ENCODE assay signal across 13 mouse cellular contexts in the genomic region with DNA sequence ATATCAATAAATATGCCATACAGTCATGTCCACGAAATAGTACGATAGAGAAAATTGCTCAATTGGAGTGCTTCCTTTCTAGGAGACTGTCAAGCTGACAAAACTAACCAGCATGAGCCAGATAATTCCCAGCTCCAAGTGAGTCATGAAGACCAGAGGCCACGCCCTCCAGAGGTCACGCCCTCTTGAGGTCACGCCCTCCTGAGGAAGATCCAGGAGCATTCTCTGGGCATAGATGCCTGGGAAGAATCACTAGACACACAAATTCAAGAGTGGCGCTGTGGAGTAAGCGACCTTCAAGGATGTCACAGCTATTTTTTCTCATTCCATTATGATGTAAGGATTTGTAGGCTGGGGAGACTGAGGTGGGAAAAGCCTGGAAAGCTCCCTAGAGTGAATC.
DNase-seq lines count a peak whose midpoint lies in the region; ATAC-seq and TF ChIP-seq lines count a peak whose summit lies in the region.
"Had no signal": no experiment of that assay in that cellular context is flagged by ENCODE, and none has a peak within 500 bp of the region (broad histone marks: within the 10 kb centered on the region; RNA-seq: fewer than 3 reads in every experiment).

No protein-coding gene starts in this region.

- TF ChIP-seq POLR2A in heart, adult 2 months (IDR thresholded peaks at IDR 0.05; ENCODE audit: insufficient read depth, low read depth, low read length), result no peak

- DNase-seq in heart, adult 2 months, result peak; percentile 15 to 28
- DNase-seq in urinary bladder, adult 18-20 months (ENCODE audit: low spot score in 2 of 2), result peak; percentile 12 to 36
- DNase-seq in urinary bladder, postnatal 10 days (ENCODE audit: low spot score), result no peak
- DNase-seq in heart, postnatal 10 days, result peak; percentile 13 to 25
- no peak for DNase-seq in midbrain, postnatal 0 days (ENCODE audit: low spot score)
- DNase-seq in thymus, adult 18-20 months, result no peak
- no peak for DNase-seq in thymus, postnatal 36 days
- DNase-seq: kidney, adult 8-10 months had no signal

- no peaks in the 10 kb centered on the region for H3K79me2 ChIP-seq in heart, adult 2 months (replicated peaks; ENCODE audit: control insufficient read depth, insufficient read depth, low read length)

- 39% methylated on average over 7 of the region's 7 CpGs for WGBS in heart, adult 2 months
- WGBS in heart, embryonic 12.5 days, result 48% methylated on average over 7 of the region's 7 CpGs
- 51% methylated on average over 7 of the region's 7 CpGs for WGBS in midbrain, postnatal 0 days

- intact Hi-C loops in heart, adult 2 months (cut with DNase I), result loop anchor here (2.0 to 5.0 kb wide), 2 partner anchors 63 to 137 kb away; no protein-coding TSS in a partner anchor
- intact Hi-C loops in heart, postnatal 10 days (cut with DNase I), result loop anchor here (2.0 kb wide), 3 partner anchors 63 to 137 kb away; no protein-coding TSS in a partner anchor

- TF ChIP-seq CTCF in heart, adult 2 months (IDR thresholded peaks at IDR 0.05), result no peak
- peak; percentile 44 for TF ChIP-seq CTCF in midbrain, postnatal 0 days (IDR thresholded peaks at IDR 0.05)

- no peaks in the 10 kb centered on the region for H3K36me3 ChIP-seq in heart, adult 2 months (ENCODE audit: control insufficient read depth, insufficient read depth, low read length)
- H3K36me3 ChIP-seq in heart, embryonic 12.5 days, result no peaks in the 10 kb centered on the region
- no peaks in the 10 kb centered on the region for H3K36me3 ChIP-seq in midbrain, postnatal 0 days (ENCODE audit: insufficient read depth, low read length)
- H3K36me3 ChIP-seq: heart, embryonic 13.5 days; limb, embryonic 13.5 days; stomach, embryonic 15.5 days had no signal

- H3K9ac ChIP-seq in heart, adult 2 months (ENCODE audit: low read depth, low read length), result no peak overlapping the region
- no peak overlapping the region for H3K9ac ChIP-seq in heart, embryonic 12.5 days
- no peak overlapping the region for H3K9ac ChIP-seq in midbrain, postnatal 0 days (replicated peaks; ENCODE audit: low read length, poor library complexity, severe bottlenecking)
- H3K9ac ChIP-seq: heart, embryonic 13.5 days; limb, embryonic 13.5 days; stomach, embryonic 15.5 days had no signal

- H3K27me3 ChIP-seq in heart, adult 2 months (ENCODE audit: control insufficient read depth, insufficient read depth, low read length), result no peaks in the 10 kb centered on the region
- no peaks in the 10 kb centered on the region for H3K27me3 ChIP-seq in heart, embryonic 12.5 days (replicated peaks)
- H3K27me3 ChIP-seq in midbrain, postnatal 0 days (ENCODE audit: insufficient read depth, low read length), result no peaks in the 10 kb centered on the region
- H3K27me3 ChIP-seq: heart, embryonic 13.5 days; stomach, embryonic 15.5 days had no signal

- no peak overlapping the region for H3K27ac ChIP-seq in heart, adult 2 months
- no peak overlapping the region for H3K27ac ChIP-seq in heart, embryonic 12.5 days (ENCODE audit: poor library complexity, severe bottlenecking)
- H3K27ac ChIP-seq in midbrain, postnatal 0 days (ENCODE audit: low read depth, low read length), result peak overlapping the region; percentile 26
- H3K27ac ChIP-seq: heart, embryonic 13.5 days; limb, embryonic 13.5 days; stomach, embryonic 15.5 days had no signal

- no peaks in the 10 kb centered on the region for H3K9me3 ChIP-seq in heart, embryonic 12.5 days (replicated peaks)
- H3K9me3 ChIP-seq in midbrain, postnatal 0 days (ENCODE audit: low read length), result no peaks in the 10 kb centered on the region
- H3K9me3 ChIP-seq: heart, embryonic 13.5 days; limb, embryonic 13.5 days; megakaryocyte, embryonic 14.5 days; stomach, embryonic 15.5 days had no signal

- no peak for ATAC-seq in heart, embryonic 12.5 days (ENCODE audit: insufficient number of reproducible peaks, low FRiP score)
- ATAC-seq in midbrain, postnatal 0 days (ENCODE audit: low FRiP score), result no peak

- peaks cover 4% of the 10 kb centered on the region for H3K4me1 ChIP-seq in heart, adult 2 months (ENCODE audit: control insufficient read depth, insufficient read depth, low read length)
- H3K4me1 ChIP-seq in heart, embryonic 12.5 days (replicated peaks), result peaks cover 13% of the 10 kb centered on the region
- H3K4me1 ChIP-seq in midbrain, postnatal 0 days (ENCODE audit: insufficient read depth, low read length), result peaks cover 10% of the 10 kb centered on the region
- H3K4me1 ChIP-seq: limb, embryonic 13.5 days had no signal

- TF ChIP-seq EP300 in heart, adult 2 months (IDR thresholded peaks at IDR 0.05; ENCODE audit: insufficient read depth, low read depth, low read length), result no peak

- H3K4me2 ChIP-seq in heart, embryonic 12.5 days, result no peak overlapping the region
- no peak overlapping the region for H3K4me2 ChIP-seq in midbrain, postnatal 0 days (ENCODE audit: low read depth, low read length, poor library complexity, severe bottlenecking)
- H3K4me2 ChIP-seq: heart, embryonic 13.5 days; limb, embryonic 13.5 days; stomach, embryonic 15.5 days had no signal

- H3K4me3 ChIP-seq in heart, adult 2 months, result no peak overlapping the region
- no peak overlapping the region for H3K4me3 ChIP-seq in heart, embryonic 12.5 days
- H3K4me3 ChIP-seq in midbrain, postnatal 0 days (ENCODE audit: low read depth, low read length), result no peak overlapping the region
- H3K4me3 ChIP-seq: heart, embryonic 13.5 days; limb, embryonic 13.5 days; megakaryocyte, embryonic 14.5 days; stomach, embryonic 15.5 days had no signal

Comparison
In these comparisons a context has a peak if more than half of its experiments do, and no peak if none do; other contexts are left out.
1. DNase-seq: peak in heart, adult 2 months (2 of 2), urinary bladder, adult 18-20 months (2 of 2) and heart, postnatal 10 days (2 of 2); none in urinary bladder, postnatal 10 days (single experiment), midbrain, postnatal 0 days (single experiment), thymus, adult 18-20 months (0 of 2) and thymus, postnatal 36 days (0 of 2).